In the genomic region with DNA sequence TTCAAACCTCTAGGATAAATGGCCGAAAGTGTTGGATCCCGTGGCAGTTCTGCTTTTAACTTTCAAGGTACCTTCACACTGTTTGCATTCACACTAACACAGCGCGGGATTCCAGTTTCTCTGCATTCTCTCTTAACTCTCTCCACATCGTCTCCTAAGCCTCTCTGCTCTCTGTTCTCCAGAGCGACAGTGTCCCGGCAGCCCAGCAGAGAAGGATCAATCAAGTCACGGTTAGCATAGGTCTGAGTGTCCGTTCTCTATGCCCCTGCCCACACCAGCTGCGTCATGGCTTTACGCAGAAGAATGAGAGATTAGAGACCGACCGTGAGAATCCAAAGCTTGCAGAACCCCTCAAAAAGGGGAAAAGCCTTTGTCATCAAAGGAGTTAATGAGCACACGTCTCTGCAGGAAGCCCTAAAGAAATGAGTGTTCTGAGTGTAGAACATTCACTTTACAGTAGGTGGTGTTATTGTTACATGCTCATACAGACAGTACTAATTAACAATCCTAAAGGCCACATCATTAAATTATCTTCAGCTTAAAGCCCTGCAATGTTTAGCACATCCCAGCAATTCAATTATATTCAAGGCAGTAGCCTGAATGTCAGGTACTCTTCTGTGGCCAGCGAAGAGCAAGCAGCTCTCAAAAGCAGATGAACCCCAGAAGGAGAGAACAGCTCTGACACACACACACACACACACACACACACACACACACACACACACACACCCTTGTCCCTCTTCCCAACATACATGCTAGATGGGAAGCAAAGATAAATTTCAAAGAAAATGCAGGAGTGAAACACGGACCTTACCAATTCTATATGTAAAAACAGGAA, we compare ENCODE assay signal across 10 mouse cellular contexts.
DNase-seq lines count a peak whose midpoint lies in the region; ATAC-seq lines count a peak whose summit lies in the region.
"Had no signal": no experiment of that assay in that cellular context is flagged by ENCODE, and none has a peak within 500 bp of the region (broad histone marks: within the 10 kb centered on the region; RNA-seq: fewer than 3 reads in every experiment).

No protein-coding gene starts in this region.

- 36% methylated on average over 16 of the region's 16 CpGs for WGBS in kidney, embryonic 16.5 days
- 54% methylated on average over 16 of the region's 16 CpGs for WGBS in embryonic facial prominence, embryonic 14.5 days
- 25% methylated on average over 16 of the region's 16 CpGs for WGBS in hindbrain, embryonic 15.5 days
- 26% methylated on average over 16 of the region's 16 CpGs for WGBS in neural tube, embryonic 13.5 days

- ATAC-seq in kidney, embryonic 16.5 days (ENCODE audit: low FRiP score, low TSS enrichment): no peak
- ATAC-seq in embryonic facial prominence, embryonic 14.5 days (ENCODE audit: low read depth): 0 out of 2 replicates have a peak, but pooled peaks have one; percentile 57
- peak; percentile 82 for ATAC-seq in hindbrain, embryonic 15.5 days (ENCODE audit: low FRiP score, low read depth)
- peak; percentile 79 for ATAC-seq in neural tube, embryonic 13.5 days (ENCODE audit: low read depth)
- no peak for ATAC-seq in granulocyte monocyte progenitor cell, adult 5-6 weeks (replicated peaks; ENCODE audit: poor library complexity, severe bottlenecking)

- no peaks in the 10 kb centered on the region for H3K9me3 ChIP-seq in kidney, embryonic 16.5 days (ENCODE audit: low read length)
- no peaks in the 10 kb centered on the region for H3K9me3 ChIP-seq in embryonic facial prominence, embryonic 14.5 days (ENCODE audit: control insufficient read depth, low read length)
- no peaks in the 10 kb centered on the region for H3K9me3 ChIP-seq in hindbrain, embryonic 15.5 days
- H3K9me3 ChIP-seq in neural tube, embryonic 13.5 days: no peaks in the 10 kb centered on the region
- H3K9me3 ChIP-seq: limb, embryonic 15.5 days had no signal

- H3K4me2 ChIP-seq in kidney, embryonic 16.5 days (replicated peaks; ENCODE audit: low read depth, low read length): peak overlapping the region; percentile 33
- H3K4me2 ChIP-seq in embryonic facial prominence, embryonic 14.5 days (ENCODE audit: low read depth, low read length): no peak overlapping the region
- H3K4me2 ChIP-seq in hindbrain, embryonic 15.5 days: peak overlapping the region; percentile 50
- peak overlapping the region; percentile 50 for H3K4me2 ChIP-seq in neural tube, embryonic 13.5 days
- H3K4me2 ChIP-seq: limb, embryonic 15.5 days had no signal

- no peak for DNase-seq in kidney, adult 11 months
- DNase-seq in embryonic facial prominence, embryonic 14.5 days (ENCODE audit: low spot score): no peak
- DNase-seq in right cerebral cortex, postnatal 25 days: no peak
- no peak for DNase-seq in kidney, postnatal 25 days
- DNase-seq: gastrocnemius, postnatal 14 days had no signal

- no peak overlapping the region for H3K4me3 ChIP-seq in kidney, embryonic 16.5 days (ENCODE audit: low read length)
- H3K4me3 ChIP-seq in embryonic facial prominence, embryonic 14.5 days (ENCODE audit: low read depth, low read length): no peak overlapping the region
- peak overlapping the region; percentile 12 for H3K4me3 ChIP-seq in hindbrain, embryonic 15.5 days
- H3K4me3 ChIP-seq in neural tube, embryonic 13.5 days: peak overlapping the region; percentile 17
- H3K4me3 ChIP-seq: limb, embryonic 15.5 days had no signal

- peaks cover 4% of the 10 kb centered on the region; the same call in 1 of the 2 replicates for H3K27me3 ChIP-seq in kidney, embryonic 16.5 days (ENCODE audit: insufficient read depth, low read length)
- H3K27me3 ChIP-seq in embryonic facial prominence, embryonic 14.5 days (replicated peaks; ENCODE audit: control insufficient read depth, insufficient read depth, low read length): no peaks in the 10 kb centered on the region
- no peaks in the 10 kb centered on the region for H3K27me3 ChIP-seq in hindbrain, embryonic 15.5 days
- no peaks in the 10 kb centered on the region; the same call in 1 of the 2 replicates for H3K27me3 ChIP-seq in neural tube, embryonic 13.5 days

- H3K36me3 ChIP-seq in kidney, embryonic 16.5 days (ENCODE audit: insufficient read depth, low read length): no peaks in the 10 kb centered on the region
- no peaks in the 10 kb centered on the region for H3K36me3 ChIP-seq in embryonic facial prominence, embryonic 14.5 days (ENCODE audit: control insufficient read depth, insufficient read depth, low read length)
- no peaks in the 10 kb centered on the region for H3K36me3 ChIP-seq in hindbrain, embryonic 15.5 days
- no peaks in the 10 kb centered on the region for H3K36me3 ChIP-seq in neural tube, embryonic 13.5 days
- H3K36me3 ChIP-seq: limb, embryonic 15.5 days had no signal

- no peak overlapping the region for H3K27ac ChIP-seq in kidney, embryonic 16.5 days (ENCODE audit: low read length)
- no peak overlapping the region for H3K27ac ChIP-seq in embryonic facial prominence, embryonic 14.5 days (replicated peaks; ENCODE audit: low read depth, low read length)
- H3K27ac ChIP-seq in hindbrain, embryonic 15.5 days (replicated peaks): peak overlapping the region; percentile 7; the same call in 1 of the 2 replicates
- no peak overlapping the region; the same call in 1 of the 2 replicates for H3K27ac ChIP-seq in neural tube, embryonic 13.5 days (replicated peaks)
- H3K27ac ChIP-seq: limb, embryonic 15.5 days had no signal

- H3K4me1 ChIP-seq in kidney, embryonic 16.5 days (ENCODE audit: insufficient read depth, low read length): 0 out of 2 replicates have a peak, but pooled peaks cover 2% of the 10 kb centered on the region
- no peaks in the 10 kb centered on the region for H3K4me1 ChIP-seq in embryonic facial prominence, embryonic 14.5 days (ENCODE audit: control insufficient read depth, insufficient read depth, low read length)
- H3K4me1 ChIP-seq in hindbrain, embryonic 15.5 days (replicated peaks): peaks cover 21% of the 10 kb centered on the region
- peaks cover 19% of the 10 kb centered on the region for H3K4me1 ChIP-seq in neural tube, embryonic 13.5 days (replicated peaks)

- H3K9ac ChIP-seq in kidney, embryonic 16.5 days (replicated peaks; ENCODE audit: low read length): no peak overlapping the region
- no peak overlapping the region for H3K9ac ChIP-seq in embryonic facial prominence, embryonic 14.5 days (ENCODE audit: low read depth, low read length)
- 0 out of 2 replicates have a peak overlapping the region, but pooled peaks have one; percentile 25 for H3K9ac ChIP-seq in hindbrain, embryonic 15.5 days
- H3K9ac ChIP-seq in neural tube, embryonic 13.5 days: peak overlapping the region; percentile 60
- H3K9ac ChIP-seq: limb, embryonic 15.5 days had no signal

Comparison
In these comparisons a context has a peak if more than half of its experiments do, and no peak if none do; other contexts are left out.
1. ATAC-seq: peak in embryonic facial prominence, embryonic 14.5 days (single experiment), hindbrain, embryonic 15.5 days (single experiment) and neural tube, embryonic 13.5 days (single experiment); none in kidney, embryonic 16.5 days (single experiment) and granulocyte monocyte progenitor cell, adult 5-6 weeks (single experiment).
2. H3K4me3 ChIP-seq: peak in hindbrain, embryonic 15.5 days (single experiment) and neural tube, embryonic 13.5 days (single experiment); none in kidney, embryonic 16.5 days (single experiment) and embryonic facial prominence, embryonic 14.5 days (single experiment).
3. H3K9ac ChIP-seq: peak in hindbrain, embryonic 15.5 days (single experiment) and neural tube, embryonic 13.5 days (single experiment); none in kidney, embryonic 16.5 days (single experiment) and embryonic facial prominence, embryonic 14.5 days (single experiment).